Mouse (Mus musculus) midbrain, embryonic 14.5 days (tissue): Measurements from ENCODE around the gene Ldlr. TPM values are rescaled to one million over a fixed set of nuclear protein-coding genes. Genes with fewer than 3 reads are reported as not detected.
A peak's percentile ranks its signal among the peaks of the same experiment; 100 is the strongest.

ENCODE experiments used
- ATAC-seq: fragments of 200-750 bp; cut with Nextera tagmentation; 2 replicates; pipeline ENCODE4 v1.8.0; 2017; ENCODE audit warnings: moderate number of reproducible peaks, moderate library complexity; ENCODE audit not compliant: low FRiP score, low TSS enrichment
- DNase-seq: peaks from one replicate; pipeline ENCODE4 v3.0.0-alpha.2; 2015
- H3K27ac ChIP-seq: fragments of 300-500 bp; sonication (generic); replicated peaks from 2 replicates; pipeline ENCODE4 v1.5.1; 2014; ENCODE audit warnings: mild to moderate bottlenecking, low read depth, low read length, moderate library complexity
- H3K27me3 ChIP-seq: fragments of 300-500 bp; sonication (generic); 2 replicates; pipeline ENCODE4 v1.6.1; 2014; ENCODE audit warnings: low read length, control low read depth, mixed read lengths; ENCODE audit not compliant: control insufficient read depth, insufficient read depth
- H3K36me3 ChIP-seq: fragments of 300-500 bp; sonication (generic); 2 replicates; pipeline ENCODE4 v1.6.1; 2014; ENCODE audit warnings: low read length, control low read depth; ENCODE audit not compliant: control insufficient read depth, insufficient read depth
- H3K4me1 ChIP-seq: fragments of 300-500 bp; sonication (generic); 2 replicates; pipeline ENCODE4 v1.6.1; 2014; ENCODE audit warnings: mild to moderate bottlenecking, antibody characterized with exemption, low read length, control low read depth; ENCODE audit not compliant: control insufficient read depth, insufficient read depth
- H3K4me2 ChIP-seq: fragments of 300-500 bp; sonication (generic); 2 replicates; pipeline ENCODE4 v1.6.1; 2014; ENCODE audit warnings: mild to moderate bottlenecking, low read length, moderate library complexity
- H3K4me3 ChIP-seq: fragments of 300-500 bp; sonication (generic); replicated peaks from 2 replicates; pipeline ENCODE4 v1.5.1; 2014; ENCODE audit warnings: low read depth, low read length
- H3K9ac ChIP-seq: fragments of 300-500 bp; sonication (generic); replicated peaks from 2 replicates; pipeline ENCODE4 v1.6.1; 2014; ENCODE audit warnings: mild to moderate bottlenecking, low read length, moderate library complexity
- H3K9me3 ChIP-seq: fragments of 300-500 bp; sonication (generic); 2 replicates; pipeline ENCODE4 v1.6.1; 2016; ENCODE audit warnings: low read length, control low read depth, mixed read lengths; ENCODE audit not compliant: control insufficient read depth
- WGBS: fragments of 180-500 bp; shearing (Covaris S2); extraction: QIAGEN DNeasy Blood & Tissue Kit; methylation state at CpG from one replicate; pipeline ENCODE4 v1.1.7; 2014; 5-methylcytosine and 5-hydroxymethylcytosine counted together
- polyA plus RNA-seq: library from polyadenylated mRNA; unstranded; fragments of >200 nt; fragmentation: Nextera tagmentation; extraction: Ambion mirVana; gene quantifications from 2 replicates; pipeline ENCODE4 v1.2.1, GENCODE M21; 2014

Ldlr gene
- polyA plus RNA-seq, 1 experiment from 2014 or later = 8.2 TPM

DNA sequence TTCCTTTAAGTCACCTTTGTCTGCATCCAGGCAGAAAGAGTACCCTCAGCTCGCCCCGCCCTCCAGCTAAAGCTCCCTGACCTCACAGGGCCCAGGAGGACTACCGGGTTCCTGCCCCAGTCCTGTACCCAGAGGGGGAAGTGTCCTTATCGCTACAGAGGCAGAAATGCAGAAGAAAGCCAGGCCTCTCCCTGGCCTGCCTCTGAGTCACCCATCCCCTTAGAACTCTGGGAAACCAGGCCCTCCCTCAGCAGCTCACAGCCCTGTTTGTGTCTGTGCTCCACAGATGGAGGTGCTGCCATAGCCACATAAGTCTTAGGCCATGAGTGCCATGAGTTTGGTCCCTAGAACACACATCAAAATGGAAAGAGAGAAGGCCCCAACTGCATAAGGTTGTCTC lies 8.0 kb upstream of the Ldlr start:
- no peak overlapping the region for H3K4me2 ChIP-seq
- DNase-seq (no peak), ATAC-seq (no peak)
- no peak overlapping the region for H3K27ac ChIP-seq
- no peak overlapping the region for H3K9ac ChIP-seq
- 69% methylated on average over 4 of the region's 4 CpGs for WGBS
- no peaks in the 10 kb centered on the region for H3K27me3 ChIP-seq
- no peak overlapping the region for H3K4me3 ChIP-seq
- H3K36me3 ChIP-seq = no peaks in the 10 kb centered on the region
- no peaks in the 10 kb centered on the region for H3K9me3 ChIP-seq
- no peaks in the 10 kb centered on the region for H3K4me1 ChIP-seq

DNA sequence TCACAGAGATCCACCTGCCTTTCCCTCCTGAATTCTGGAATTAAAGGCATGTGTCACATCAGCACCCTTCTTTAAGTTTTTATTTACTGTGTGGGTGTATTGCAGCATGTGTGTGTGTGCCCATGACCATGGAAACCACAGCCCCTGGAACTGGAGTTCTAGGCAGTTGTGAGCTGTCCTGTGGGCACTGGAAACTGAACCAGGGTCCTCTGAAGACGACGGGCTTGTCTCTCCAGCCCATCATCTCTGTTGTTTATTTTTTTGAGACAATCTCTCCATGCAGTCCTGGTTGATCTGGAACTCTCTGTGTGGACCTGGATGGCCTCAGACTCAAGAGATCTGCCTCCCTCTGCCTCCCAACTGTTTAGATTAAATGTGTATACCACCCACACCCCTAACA lies 6.3 kb upstream of the Ldlr start:
- Histone ChIP-seq H3K4me1 (no peaks in the 10 kb centered on the region), H3K9ac (no peak overlapping the region), H3K27me3 (no peaks in the 10 kb centered on the region), H3K36me3 (no peaks in the 10 kb centered on the region), H3K27ac (no peak overlapping the region), H3K4me2 (no peak overlapping the region), H3K9me3 (no peaks in the 10 kb centered on the region), H3K4me3 (no peak overlapping the region)
- WGBS = 91% methylated on average over 2 of the region's 2 CpGs
- ATAC-seq (no peak), DNase-seq (no peak)

DNA sequence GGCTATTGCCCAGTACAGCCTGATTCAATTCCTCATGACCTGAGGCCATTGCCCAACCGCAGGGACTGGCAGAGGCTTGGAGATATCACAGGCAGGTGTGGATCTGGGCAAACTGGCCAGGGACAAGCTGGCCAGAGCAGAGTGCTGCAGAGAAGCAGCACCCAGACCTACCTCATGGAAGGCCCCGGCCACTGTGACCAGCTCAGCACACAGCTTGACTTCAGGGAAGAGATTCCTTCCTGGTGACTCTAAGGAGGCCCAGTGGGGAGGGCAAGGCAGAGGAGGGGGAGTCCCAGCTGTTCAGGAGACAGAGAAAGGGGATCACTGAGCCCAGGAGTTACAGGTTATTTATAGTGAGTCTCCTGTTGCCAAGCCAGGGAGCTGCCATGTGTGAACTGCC lies 2.2 kb upstream of the Ldlr start:
- no peaks in the 10 kb centered on the region for H3K36me3 ChIP-seq
- DNase-seq (no peak), ATAC-seq (no peak)
- H3K9me3 ChIP-seq = no peaks in the 10 kb centered on the region
- H3K27ac ChIP-seq = no peak overlapping the region
- H3K4me2 ChIP-seq = no peak overlapping the region
- H3K4me3 ChIP-seq = no peak overlapping the region
- 86% methylated on average over 2 of the region's 2 CpGs for WGBS
- H3K4me1 ChIP-seq = peaks cover 19% of the 10 kb centered on the region
- no peaks in the 10 kb centered on the region for H3K27me3 ChIP-seq
- H3K9ac ChIP-seq = no peak overlapping the region

DNA sequence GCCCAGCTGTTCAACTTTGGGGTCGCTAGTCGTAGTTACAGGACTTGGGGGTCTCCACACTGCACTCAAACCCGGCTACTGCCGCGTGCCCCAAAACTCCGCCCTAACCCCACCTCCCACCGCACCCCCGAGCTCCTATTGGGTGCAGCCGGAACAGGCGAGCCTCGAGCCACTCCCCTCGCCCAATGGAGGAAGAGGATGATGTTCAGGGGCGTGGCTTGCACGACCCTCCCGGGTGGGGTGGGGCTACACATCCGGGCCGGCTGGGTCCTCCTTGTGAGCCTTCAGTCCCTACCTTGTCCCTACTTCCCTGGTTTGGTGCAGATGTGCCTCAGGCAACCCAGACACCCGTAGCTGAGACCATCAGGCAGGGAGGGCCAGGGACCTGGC lies 859 bp downstream of the Ldlr start:
- Histone ChIP-seq H3K9me3 (no peaks in the 10 kb centered on the region), H3K4me3 (peak overlapping the region; percentile 63), H3K27me3 (no peaks in the 10 kb centered on the region), H3K4me2 (peak overlapping the region; percentile 90), H3K9ac (peak overlapping the region; percentile 60), H3K27ac (peak overlapping the region; percentile 89), H3K36me3 (no peaks in the 10 kb centered on the region), H3K4me1 (peaks cover 23% of the 10 kb centered on the region)
- DNase-seq (peak; percentile 97), ATAC-seq (peak; percentile 96)
- under 1% methylated on average over 18 of the region's 18 CpGs for WGBS

DNA sequence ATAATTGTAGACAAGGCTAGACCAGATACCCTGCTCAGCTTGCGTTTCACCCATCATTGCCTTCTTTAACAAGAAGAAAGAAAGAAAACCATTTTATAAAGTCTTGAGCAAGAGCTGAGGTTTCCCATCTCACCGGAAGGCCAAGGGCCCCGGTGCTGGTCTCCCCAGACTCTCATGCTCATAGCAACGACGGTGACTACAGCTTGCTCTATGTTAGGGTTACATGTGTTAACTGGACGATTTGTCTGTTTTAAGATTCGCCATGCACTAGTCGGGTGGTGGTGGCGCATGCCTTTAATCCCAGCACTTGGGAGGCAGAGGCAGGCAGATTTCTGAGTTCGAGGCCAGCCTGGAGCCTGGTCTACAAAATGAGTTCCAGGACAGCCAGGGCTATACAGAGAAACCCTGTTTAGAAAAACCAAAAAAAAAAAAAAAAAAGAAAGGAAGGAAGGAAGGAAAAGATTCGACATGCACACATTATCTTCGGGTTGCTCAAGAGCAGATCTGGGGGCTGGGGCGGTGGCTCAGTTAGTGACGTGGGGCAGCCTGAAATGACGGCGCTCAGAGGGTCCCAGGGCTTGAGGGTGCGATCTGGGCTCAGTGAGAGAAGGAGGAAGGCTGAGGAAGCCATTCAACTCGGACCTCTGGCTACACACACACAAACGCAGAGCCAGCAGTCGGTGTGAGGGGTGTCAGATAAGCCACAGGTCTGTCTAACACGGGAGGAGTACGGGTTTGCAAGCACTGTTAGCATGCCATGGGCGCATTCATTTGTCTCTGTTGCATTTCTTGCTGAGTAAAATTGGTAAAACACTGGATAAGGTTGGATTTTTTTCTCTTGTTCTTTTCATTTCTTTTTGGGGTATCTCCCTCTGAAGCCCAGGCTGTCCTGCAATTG lies 2.2 kb downstream of the Ldlr start:
- no peaks in the 10 kb centered on the region for H3K36me3 ChIP-seq
- H3K4me2 ChIP-seq = peak overlapping the region; percentile 90
- DNase-seq (no peak), ATAC-seq (no peak)
- WGBS = 89% methylated on average over 23 of the region's 23 CpGs
- H3K9ac ChIP-seq = no peak overlapping the region
- H3K27ac ChIP-seq = peak overlapping the region; percentile 49; the same call in 1 of the 2 replicates
- H3K9me3 ChIP-seq = no peaks in the 10 kb centered on the region
- peaks cover 23% of the 10 kb centered on the region for H3K4me1 ChIP-seq
- H3K27me3 ChIP-seq = no peaks in the 10 kb centered on the region
- H3K4me3 ChIP-seq = peak overlapping the region; percentile 63

DNA sequence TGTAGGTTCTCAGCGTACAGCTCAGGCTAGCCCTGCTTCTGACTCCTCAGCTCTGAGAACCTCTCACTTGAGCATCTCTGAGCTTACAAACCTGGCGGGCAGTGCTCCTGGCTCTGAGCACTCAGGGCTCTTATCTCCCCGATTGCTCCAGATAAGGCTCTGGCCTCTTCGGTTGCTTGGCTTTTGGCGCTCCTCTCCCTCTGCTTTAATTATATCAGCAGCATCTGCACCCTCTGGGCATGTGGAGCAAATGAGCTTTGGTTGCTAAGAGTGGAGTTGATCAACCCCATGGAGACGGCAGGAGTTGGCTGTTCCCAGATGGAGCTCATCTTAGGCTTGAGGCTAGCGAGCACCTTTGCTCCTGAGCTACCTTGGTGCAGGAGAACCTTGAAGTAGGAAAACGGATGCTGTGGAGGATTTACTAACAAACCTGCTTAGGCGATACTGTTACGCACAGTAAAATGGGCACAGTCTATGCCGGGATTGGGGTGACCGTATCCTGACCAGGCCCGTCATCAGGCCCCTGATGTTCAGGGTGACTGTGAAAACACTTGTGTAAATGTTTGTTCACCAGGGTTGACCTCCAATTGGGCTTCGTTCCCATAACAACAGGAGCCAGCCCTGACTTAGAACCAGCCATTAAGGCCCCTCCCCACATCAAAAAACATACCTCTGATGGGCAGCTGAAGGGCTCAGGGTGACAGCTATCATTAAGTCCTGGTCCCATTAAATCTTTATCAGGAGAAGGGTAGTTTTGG lies 3.1 kb downstream of the Ldlr start:
- H3K4me1 ChIP-seq = peaks cover 23% of the 10 kb centered on the region
- no peaks in the 10 kb centered on the region for H3K27me3 ChIP-seq
- H3K4me2 ChIP-seq = peak overlapping the region; percentile 21
- H3K9ac ChIP-seq = no peak overlapping the region
- no peaks in the 10 kb centered on the region for H3K9me3 ChIP-seq
- ATAC-seq = no peak
- H3K27ac ChIP-seq = peak overlapping the region; percentile 49; the same call in 1 of the 2 replicates
- DNase-seq = peak; percentile 21
- H3K36me3 ChIP-seq = no peaks in the 10 kb centered on the region
- 75% methylated on average over 14 of the region's 14 CpGs for WGBS
- no peak overlapping the region; the same call in 1 of the 2 replicates for H3K4me3 ChIP-seq

DNA sequence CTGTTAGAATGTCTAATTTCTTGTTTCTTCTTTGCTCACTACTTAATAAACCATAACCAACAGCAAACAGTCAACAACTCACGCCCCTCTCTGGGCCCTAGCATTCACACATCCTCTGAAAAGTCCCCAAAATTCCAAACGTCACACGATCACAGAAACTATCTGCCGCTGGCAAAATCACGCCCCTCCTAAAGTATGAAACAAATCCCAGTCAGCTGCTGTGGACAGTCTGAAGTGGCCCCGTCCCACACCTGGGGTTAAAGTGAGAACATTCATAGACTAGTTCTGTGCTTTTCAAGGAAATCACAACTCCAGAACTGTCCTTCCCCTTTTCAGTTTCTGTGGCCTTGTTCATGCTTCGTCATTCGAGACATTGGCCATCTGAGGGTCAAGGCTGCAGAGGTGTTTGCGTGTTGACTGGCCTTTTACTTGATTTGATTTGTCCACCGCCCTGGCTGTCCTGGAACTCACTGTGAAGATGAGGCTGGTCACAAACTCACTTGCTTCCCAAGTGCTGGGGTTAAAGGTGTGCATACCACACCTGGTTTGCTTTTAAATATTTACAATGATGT lies 5.1 kb downstream of the Ldlr start:
- Histone ChIP-seq H3K9ac (no peak overlapping the region), H3K27me3 (no peaks in the 10 kb centered on the region), H3K36me3 (peaks cover 17% of the 10 kb centered on the region), H3K9me3 (no peaks in the 10 kb centered on the region), H3K27ac (no peak overlapping the region), H3K4me3 (no peak overlapping the region), H3K4me1 (peaks cover 16% of the 10 kb centered on the region), H3K4me2 (no peak overlapping the region)
- WGBS = 88% methylated on average over 10 of the region's 10 CpGs
- no peak for DNase-seq
- ATAC-seq = no peak

DNA sequence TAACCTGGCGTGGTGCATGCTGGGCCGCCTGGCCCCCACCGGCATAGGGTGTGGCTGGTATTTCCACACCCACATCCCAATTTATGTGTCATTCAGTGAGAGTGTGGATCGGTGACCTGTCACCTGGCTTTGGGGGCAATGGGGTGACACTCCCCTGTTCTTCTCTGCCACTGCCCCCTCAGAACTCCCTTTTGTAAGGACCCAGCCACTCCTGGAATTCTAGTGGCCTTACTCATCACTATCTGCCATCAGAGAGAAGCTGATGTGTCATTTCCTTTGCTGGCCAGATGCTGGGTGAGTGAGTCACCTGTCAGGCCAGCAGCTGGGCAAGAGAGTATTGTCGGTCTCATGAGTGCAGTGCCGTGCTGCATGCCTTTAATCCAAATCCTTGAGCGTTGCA lies 6.0 kb downstream of the Ldlr start:
- no peak for DNase-seq
- Histone ChIP-seq H3K27me3 (no peaks in the 10 kb centered on the region), H3K9me3 (no peaks in the 10 kb centered on the region), H3K4me1 (peaks cover 16% of the 10 kb centered on the region), H3K36me3 (peaks cover 26% of the 10 kb centered on the region), H3K9ac (no peak overlapping the region), H3K27ac (0 out of 2 replicates have a peak overlapping the region, but pooled peaks have one; percentile 32), H3K4me3 (no peak overlapping the region), H3K4me2 (no peak overlapping the region)
- ATAC-seq = no peak
- 87% methylated on average over 7 of the region's 7 CpGs for whole genome bisulfite sequencing
